Mouse (Mus musculus) liver, embryonic 15.5 days (tissue): ENCODE measurements around the gene Calm4. TPM values are rescaled to one million over a fixed set of nuclear protein-coding genes. Genes with fewer than 3 reads are reported as not detected.
"Not testable (repeated sequence)": the region's sequence is repeated elsewhere in the genome, so short reads cannot be mapped to it uniquely, and the experiment has no call there.

Experiments
- ATAC-seq: fragments of 200-750 bp; cut with Nextera tagmentation; 2 replicates; pipeline ENCODE4 v1.8.0; 2017; ENCODE audit warnings: moderate number of reproducible peaks, mild to moderate bottlenecking, moderate library complexity; ENCODE audit not compliant: insufficient read depth
- H3K27ac ChIP-seq: fragments of 300-500 bp; sonication (generic); replicated peaks from 2 replicates; pipeline ENCODE4 v1.5.1; 2015; ENCODE audit warnings: mild to moderate bottlenecking, inconsistent platforms
- H3K27me3 ChIP-seq: fragments of 300-500 bp; sonication (generic); 2 replicates; pipeline ENCODE4 v1.6.1; 2015; ENCODE audit warnings: mild to moderate bottlenecking, inconsistent platforms
- H3K36me3 ChIP-seq: fragments of 300-500 bp; sonication (generic); replicated peaks from 2 replicates; pipeline ENCODE4 v1.6.1; 2015; ENCODE audit warnings: moderate library complexity, mild to moderate bottlenecking, inconsistent platforms
- H3K4me1 ChIP-seq: fragments of 300-500 bp; sonication (generic); replicated peaks from 2 replicates; pipeline ENCODE4 v1.6.1; 2015; ENCODE audit warnings: inconsistent platforms
- H3K4me2 ChIP-seq: fragments of 300-500 bp; sonication (generic); 2 replicates; pipeline ENCODE4 v1.6.1; 2015; ENCODE audit warnings: moderate library complexity, mild to moderate bottlenecking, inconsistent platforms
- H3K4me3 ChIP-seq: fragments of 300-500 bp; sonication (generic); replicated peaks from 2 replicates; pipeline ENCODE4 v1.5.1; 2015; ENCODE audit warnings: mild to moderate bottlenecking, inconsistent platforms
- H3K9ac ChIP-seq: fragments of 300-500 bp; sonication (generic); 2 replicates; pipeline ENCODE4 v1.6.1; 2015; ENCODE audit warnings: moderate library complexity, mild to moderate bottlenecking, inconsistent platforms
- H3K9me3 ChIP-seq: fragments of 300-500 bp; sonication (generic); replicated peaks from 2 replicates; pipeline ENCODE4 v1.6.1; 2016; ENCODE audit warnings: inconsistent platforms
- WGBS: fragments of 180-500 bp; shearing (Covaris S2); methylation state at CpG from one replicate; pipeline ENCODE4 v1.1.7; 2015; ENCODE audit warnings: mixed read lengths; ENCODE audit not compliant: insufficient replicate concordance; 5-methylcytosine and 5-hydroxymethylcytosine counted together
- polyA plus RNA-seq: library from polyadenylated mRNA; unstranded; fragments of >200 nt; fragmentation: Nextera tagmentation; extraction: Ambion mirVana; gene quantifications from 2 replicates; pipeline ENCODE4 v1.2.1, GENCODE M21; 2015

The Calm4 gene
- 0.43 TPM in 1 of 2 replicates, not detected in the other for polyA plus RNA-seq

- not testable (repeated sequence) for H3K4me1 ChIP-seq, H3K27ac ChIP-seq, H3K4me2 ChIP-seq, ATAC-seq, H3K36me3 ChIP-seq, H3K4me3 ChIP-seq, H3K27me3 ChIP-seq, H3K9me3 ChIP-seq, H3K9ac ChIP-seq
Observed at GRCm38 (mm10) chr13:3837312-3837807, at the start of gene Calm4. Calm4 (plus strand) TSS chr13:3837757.

DNA sequence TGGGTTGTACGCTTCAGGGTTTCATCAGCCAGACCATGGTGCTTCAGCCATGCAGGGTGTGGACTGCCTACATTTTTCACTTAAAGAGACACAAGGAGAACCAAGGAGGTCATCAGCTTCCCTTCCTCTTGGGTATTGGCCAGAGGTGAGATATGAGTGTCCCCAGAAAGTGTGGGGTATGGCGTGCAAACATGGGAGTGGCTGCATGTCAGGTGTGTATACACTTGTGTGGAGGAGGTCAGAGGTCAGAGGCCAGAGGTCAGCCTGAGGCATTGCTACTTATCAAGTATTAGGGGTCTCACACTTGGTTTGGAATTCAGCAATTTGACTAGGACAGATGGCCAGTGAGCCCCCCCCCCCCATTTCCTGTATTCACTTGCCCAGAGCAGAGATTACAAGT is 49.0 kb upstream of the Calm4 start:
- Histone ChIP-seq H3K4me2 (no peak overlapping the region), H3K27ac (no peak overlapping the region), H3K9me3 (no peaks in the 10 kb centered on the region), H3K4me1 (no peaks in the 10 kb centered on the region), H3K9ac (no peak overlapping the region), H3K36me3 (no peaks in the 10 kb centered on the region), H3K27me3 (no peaks in the 10 kb centered on the region), H3K4me3 (no peak overlapping the region)
- no peak for ATAC-seq
- 76% methylated on average over 2 of the region's 2 CpGs for WGBS

DNA sequence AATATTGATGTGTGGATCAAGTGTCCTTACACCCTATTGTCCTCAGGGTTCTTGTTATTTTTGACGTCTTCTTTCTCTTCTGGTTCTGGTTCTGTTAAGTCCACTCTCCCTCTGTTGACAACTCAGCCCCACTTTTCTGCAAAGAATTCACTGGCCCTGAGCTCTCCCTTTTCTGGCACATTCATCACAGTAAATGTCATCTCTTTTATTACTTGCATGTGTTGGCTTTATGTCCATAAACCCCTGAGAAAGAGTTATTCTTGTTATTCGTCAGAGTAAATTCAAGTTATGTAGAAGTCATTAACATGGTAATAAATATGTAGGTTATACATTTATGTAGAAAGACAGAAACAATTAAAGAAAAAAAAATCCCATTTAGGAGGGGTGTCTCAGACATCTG is 48.0 kb upstream of the Calm4 start:
- 61% methylated on average over 2 of the region's 2 CpGs for WGBS

DNA sequence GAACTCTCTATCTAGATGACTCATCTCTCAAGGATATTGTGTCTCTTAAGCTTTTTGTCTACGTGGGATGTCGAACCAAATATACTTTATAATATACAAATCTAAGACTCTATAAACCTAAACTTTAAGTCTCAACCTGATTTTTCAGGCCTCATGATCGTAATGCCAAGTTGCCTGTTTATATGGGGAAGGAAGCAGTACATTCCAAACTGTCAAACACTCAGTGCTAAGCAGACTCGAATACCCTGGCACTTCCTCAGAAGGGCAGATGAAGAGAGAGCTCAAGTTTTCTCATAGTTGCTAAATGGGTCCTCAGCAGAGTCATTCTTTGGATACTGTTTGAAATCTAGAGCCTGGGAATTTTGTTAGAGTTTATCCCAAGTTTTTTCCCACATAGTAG is 40.9 kb upstream of the Calm4 start:
- Histone ChIP-seq H3K27ac (no peak overlapping the region), H3K9me3 (no peaks in the 10 kb centered on the region), H3K27me3 (no peaks in the 10 kb centered on the region), H3K36me3 (no peaks in the 10 kb centered on the region), H3K4me1 (no peaks in the 10 kb centered on the region), H3K9ac (no peak overlapping the region), H3K4me2 (no peak overlapping the region), H3K4me3 (no peak overlapping the region)
- ATAC-seq: no peak
- WGBS: 40% methylated on average over 4 of the region's 4 CpGs

More for the DNA sequence above, 48.0 kb upstream of the Calm4 start:
- Histone ChIP-seq H3K9ac (no peak overlapping the region), H3K36me3 (no peaks in the 10 kb centered on the region), H3K4me2 (no peak overlapping the region), H3K4me3 (no peak overlapping the region), H3K27me3 (no peaks in the 10 kb centered on the region), H3K9me3 (no peaks in the 10 kb centered on the region), H3K4me1 (no peaks in the 10 kb centered on the region), H3K27ac (no peak overlapping the region)
- no peak for ATAC-seq

DNA sequence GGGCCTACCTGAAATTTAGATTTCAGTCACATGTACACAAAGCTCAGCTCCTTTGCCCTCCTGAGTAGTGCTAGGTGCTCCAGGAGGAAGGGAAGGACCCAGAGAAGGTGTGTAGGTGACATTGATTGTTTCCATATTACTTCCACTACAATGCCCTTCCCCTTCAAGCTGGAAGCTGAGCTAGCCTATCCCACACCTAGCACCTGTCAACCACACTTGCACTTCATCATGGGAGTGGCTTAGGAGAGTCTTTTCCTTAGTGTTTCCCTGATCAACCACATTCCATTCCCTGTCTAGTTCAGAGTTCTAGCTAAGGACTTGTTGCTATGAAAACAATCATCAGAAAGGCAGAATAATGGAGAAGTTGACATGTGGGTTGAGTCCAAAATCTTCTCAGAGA is 38.8 kb upstream of the Calm4 start:
- H3K9ac ChIP-seq: no peak overlapping the region
- no peak overlapping the region for H3K4me3 ChIP-seq
- no peak overlapping the region for H3K4me2 ChIP-seq
- ATAC-seq: no peak
- no peaks in the 10 kb centered on the region for H3K4me1 ChIP-seq
- no peaks in the 10 kb centered on the region for H3K27me3 ChIP-seq
- H3K27ac ChIP-seq: no peak overlapping the region
- no peaks in the 10 kb centered on the region for H3K36me3 ChIP-seq
- no peaks in the 10 kb centered on the region for H3K9me3 ChIP-seq

GRCm38 (mm10) chr13:3799386-3799785 is 38.2 kb upstream of the Calm4 start:
- Histone ChIP-seq H3K27me3 (no peaks in the 10 kb centered on the region), H3K4me2 (no peak overlapping the region), H3K9ac (no peak overlapping the region), H3K36me3 (no peaks in the 10 kb centered on the region), H3K4me3 (no peak overlapping the region), H3K4me1 (no peaks in the 10 kb centered on the region), H3K27ac (no peak overlapping the region), H3K9me3 (no peaks in the 10 kb centered on the region)
- 45% methylated on average over 3 of the region's 3 CpGs for WGBS
- no peak for ATAC-seq

DNA sequence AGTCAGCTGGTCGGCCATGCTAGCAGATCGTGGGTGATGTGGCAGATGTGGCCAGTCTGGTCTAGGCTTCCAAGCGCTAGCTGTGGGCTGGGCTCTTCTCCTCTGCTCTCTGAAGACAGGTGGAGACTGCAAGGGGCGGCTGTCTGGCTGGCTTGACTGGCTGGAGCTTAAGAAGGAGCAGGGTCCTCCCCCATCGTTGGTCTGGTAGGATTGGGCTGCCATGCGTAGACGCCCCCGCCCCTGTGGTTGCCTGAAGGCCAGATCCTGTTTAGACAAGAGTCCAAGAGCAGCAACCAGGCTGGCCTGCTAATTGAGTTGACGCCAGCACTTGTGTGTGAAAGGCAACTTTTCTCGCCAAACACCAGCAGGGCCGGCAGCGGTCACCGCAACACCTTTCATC is 33.4 kb upstream of the Calm4 start, which contains the start of gene Calml3:
Gene Calml3 (minus strand): TSS at position 131 of the 400 bp plus-strand sequence.
- H3K27me3 ChIP-seq: no peaks in the 10 kb centered on the region
- no peaks in the 10 kb centered on the region for H3K9me3 ChIP-seq
- no peak within 1 kb of the TSS for H3K4me2 ChIP-seq
- no peak within 1 kb of the TSS for H3K9ac ChIP-seq
- no peak within 1 kb of the TSS for H3K4me3 ChIP-seq
- ATAC-seq: no peak
- no peaks in the 10 kb centered on the region for H3K4me1 ChIP-seq
- WGBS: 69% methylated on average over 13 of the region's 13 CpGs
- H3K27ac ChIP-seq: no peak within 1 kb of the TSS
- no peaks in the 10 kb centered on the region for H3K36me3 ChIP-seq

DNA sequence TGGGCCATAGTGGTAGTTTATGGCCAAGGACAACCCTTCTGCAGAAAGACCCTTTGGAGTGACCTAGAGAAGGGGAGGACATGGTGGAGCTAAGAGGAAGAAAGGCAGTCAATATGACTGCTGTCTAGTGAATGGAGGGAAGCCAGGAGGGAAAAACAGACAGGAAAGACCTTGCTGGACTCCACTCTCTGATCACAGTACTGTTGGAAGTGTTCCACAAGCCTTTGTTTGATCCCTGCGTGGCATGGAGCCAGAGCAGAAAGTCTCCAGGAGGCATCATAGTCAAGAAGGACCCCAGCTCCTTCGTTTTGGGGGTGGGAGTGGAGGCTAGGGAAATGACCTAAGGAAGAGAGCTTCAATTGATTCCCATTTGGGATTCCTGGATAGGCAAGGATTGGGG is 32.4 kb upstream of the Calm4 start:
- no peak overlapping the region for H3K4me2 ChIP-seq
- no peaks in the 10 kb centered on the region for H3K9me3 ChIP-seq
- H3K36me3 ChIP-seq: no peaks in the 10 kb centered on the region
- no peak overlapping the region for H3K27ac ChIP-seq
- no peak for ATAC-seq
- WGBS: 46% methylated on average over 2 of the region's 2 CpGs
- H3K4me3 ChIP-seq: no peak overlapping the region
- no peaks in the 10 kb centered on the region for H3K27me3 ChIP-seq
- no peaks in the 10 kb centered on the region for H3K4me1 ChIP-seq
- no peak overlapping the region for H3K9ac ChIP-seq

DNA sequence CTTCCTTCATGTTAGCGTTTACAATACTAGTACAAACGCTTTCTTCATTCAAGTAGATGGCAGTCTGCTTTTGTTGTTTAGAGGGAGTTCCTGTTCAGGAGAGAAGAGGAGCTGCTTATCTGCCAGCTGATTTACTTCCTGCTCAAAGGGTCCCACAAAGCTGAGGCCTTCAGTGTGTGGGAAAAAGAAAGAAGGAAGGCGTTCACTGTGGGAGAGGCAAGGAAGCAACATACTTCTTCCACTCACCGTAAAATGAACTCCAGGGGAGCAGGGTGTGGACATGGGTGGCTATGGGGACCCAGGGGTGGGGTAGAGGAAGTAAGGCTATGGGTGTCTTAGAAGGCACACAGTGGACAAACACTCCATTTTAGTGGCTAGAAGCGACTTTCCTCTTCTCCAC is 31.9 kb upstream of the Calm4 start:
- ATAC-seq: no peak

DNA sequence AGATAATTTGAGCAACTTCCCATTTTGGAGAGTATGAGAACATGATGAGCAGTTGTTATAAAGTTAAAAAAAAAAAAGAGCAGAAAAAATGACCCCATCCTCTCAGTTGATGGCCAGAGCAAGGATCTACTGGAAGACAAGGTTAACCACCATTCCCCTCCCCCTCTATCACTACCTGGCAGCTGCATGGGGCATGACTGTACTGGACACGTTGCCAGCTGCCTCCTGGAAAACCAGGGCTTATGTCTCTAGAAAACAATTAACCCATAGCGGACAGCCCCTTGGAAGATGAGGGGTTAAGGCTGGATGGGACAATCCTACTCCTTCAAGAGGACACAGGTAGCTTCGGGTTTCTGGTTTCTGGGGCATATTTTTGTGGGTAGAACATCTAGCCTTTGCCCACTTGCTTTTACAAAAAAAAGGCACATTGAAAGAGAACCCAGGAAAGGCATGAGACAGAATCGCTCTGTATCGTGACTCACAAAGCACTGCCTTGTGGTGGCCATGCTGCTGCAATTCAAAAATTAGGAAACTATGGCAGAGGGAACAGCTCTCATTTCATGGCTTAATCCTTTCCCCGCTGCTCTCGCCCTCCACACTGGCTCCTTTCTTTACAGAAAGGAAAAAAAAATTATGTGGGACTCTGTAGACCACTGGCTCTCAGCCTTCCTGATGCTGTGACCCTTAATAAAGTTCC is 30.3 kb upstream of the Calm4 start:
- Histone ChIP-seq H3K36me3 (no peaks in the 10 kb centered on the region), H3K9me3 (no peaks in the 10 kb centered on the region)

More for the DNA sequence above, 31.9 kb upstream of the Calm4 start:
- Histone ChIP-seq H3K4me1 (no peaks in the 10 kb centered on the region), H3K9me3 (no peaks in the 10 kb centered on the region), H3K36me3 (no peaks in the 10 kb centered on the region), H3K27me3 (no peaks in the 10 kb centered on the region), H3K4me2 (no peak overlapping the region), H3K4me3 (no peak overlapping the region), H3K9ac (no peak overlapping the region), H3K27ac (no peak overlapping the region)
- 26% methylated on average over 5 of the region's 5 CpGs for WGBS

GRCm38 (mm10) chr13:3818012-3818739 is 19.4 kb upstream of the Calm4 start:
- no peak overlapping the region for H3K4me2 ChIP-seq
- 49% methylated on average over 5 of the region's 5 CpGs for WGBS
- ATAC-seq: no peak
- no peak overlapping the region for H3K4me3 ChIP-seq
- no peaks in the 10 kb centered on the region for H3K4me1 ChIP-seq
- no peaks in the 10 kb centered on the region for H3K27me3 ChIP-seq
- no peak overlapping the region for H3K9ac ChIP-seq
- H3K27ac ChIP-seq: no peak overlapping the region
- H3K36me3 ChIP-seq: no peaks in the 10 kb centered on the region
- no peaks in the 10 kb centered on the region for H3K9me3 ChIP-seq

More for the DNA sequence above, 30.3 kb upstream of the Calm4 start:
- Histone ChIP-seq H3K27ac (no peak overlapping the region), H3K4me2 (no peak overlapping the region), H3K9ac (no peak overlapping the region), H3K4me3 (no peak overlapping the region), H3K27me3 (no peaks in the 10 kb centered on the region), H3K4me1 (no peaks in the 10 kb centered on the region)
- no peak for ATAC-seq
- 65% methylated on average over 7 of the region's 7 CpGs for WGBS
